Mouse (Mus musculus) ES-Bruce4 (cell line): ENCODE results near the gene Agl.

Source experiments
- CTCF ChIP-seq: IDR thresholded peaks from one replicate; pipeline ENCODE4 v1.8.1; 2011; ENCODE audit warnings: low read depth, low read length
- EP300 ChIP-seq: IDR thresholded peaks from 2 replicates; pipeline ENCODE4 v1.6.1; 2011; ENCODE audit warnings: low read depth, low read length; ENCODE audit not compliant: insufficient read depth
- POLR2A ChIP-seq: IDR thresholded peaks from one replicate; pipeline ENCODE4 v1.8.1; 2011; ENCODE audit warnings: low read length; ENCODE audit not compliant: insufficient read depth

DNA sequence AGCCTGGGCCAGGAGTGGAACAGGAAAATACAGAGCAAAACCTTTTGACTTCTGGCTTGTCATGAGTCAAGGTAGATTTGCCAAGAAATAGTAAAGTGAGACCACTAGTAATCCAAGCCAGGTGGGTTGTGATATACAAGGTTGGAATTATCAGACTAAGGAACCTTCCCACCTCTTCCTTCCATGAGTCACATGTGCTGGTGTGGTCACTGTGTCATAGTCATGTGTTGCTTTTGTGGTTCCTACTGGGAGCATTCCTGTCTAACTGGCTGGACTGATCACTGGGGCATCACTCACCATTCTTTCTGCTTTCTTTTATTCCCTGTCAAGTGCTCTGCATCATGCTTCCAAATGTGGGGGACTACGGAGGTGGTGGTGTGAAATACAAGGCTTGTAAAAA, 40.1 kb upstream of the Agl start:
- TF ChIP-seq EP300 = no peak
- no peak for TF ChIP-seq CTCF
- TF ChIP-seq POLR2A = no peak
